Mouse (Mus musculus): ENCODE data around the gene Ybey. TPM values are rescaled to one million over a fixed set of nuclear protein-coding genes. Genes with fewer than 3 reads are reported as not detected.

Gene Ybey
- total and polyA plus RNA-seq, 3 experiments, result 3.0 to 5.2 (median 4.4) TPM

DNA sequence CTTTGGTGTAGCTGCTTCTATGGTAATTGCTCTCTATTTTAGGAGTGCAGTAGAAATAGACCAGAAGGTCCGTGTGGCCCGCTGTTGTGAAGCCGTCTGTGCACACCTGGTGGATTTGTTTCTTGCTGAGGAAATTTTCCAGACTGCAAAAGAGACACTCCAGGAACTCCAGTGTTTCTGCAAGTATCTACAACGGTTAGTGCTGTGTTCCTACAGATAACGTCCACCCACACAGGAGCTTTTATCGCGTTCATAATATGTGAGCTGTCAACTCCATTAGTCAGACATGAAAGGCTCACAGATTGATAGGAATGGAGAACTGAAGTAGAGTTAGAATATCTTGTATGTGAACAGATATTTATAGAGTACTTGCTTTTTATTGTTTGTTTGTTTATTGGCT is 27.5 kb upstream of the Ybey start:
- Histone ChIP-seq H3K4me2 (ENCODE audit: insufficient read depth, low read depth, poor library complexity, severe bottlenecking) (no peak overlapping the region), H3K27ac (ENCODE audit: insufficient read depth, low read depth) (no peak overlapping the region), H3K4me3 (replicated peaks in 1 of 3; ENCODE audit: low read depth in 2 of 3, low read length in 2 of 3, poor library complexity in 1 of 3) (no peak overlapping the region), H3K27me3 (replicated peaks) (no peaks in the 10 kb centered on the region), H3K79me2 (replicated peaks; ENCODE audit: control insufficient read depth, extremely low read depth, insufficient read depth, poor library complexity, severe bottlenecking) (no peaks in the 10 kb centered on the region), H3K9ac (ENCODE audit: insufficient read depth, low read depth) (no peak overlapping the region), H3K4me1 (ENCODE audit: control insufficient read depth in 1 of 2, insufficient read depth in 2 of 2) (no peaks in the 10 kb centered on the region), H3K36me3 (replicated peaks in 1 of 2; ENCODE audit: control insufficient read depth in 1 of 2, insufficient read depth in 1 of 2, low read length in 1 of 2) (peaks cover 63 to 89% of the 10 kb centered on the region in 2 experiments), H3K9me3 (replicated peaks; ENCODE audit: low read length) (no peaks in the 10 kb centered on the region)
- DNase-seq (ENCODE audit: extremely low read depth), result no peak
- TF ChIP-seq UBTF (IDR thresholded peaks at IDR 0.05; ENCODE audit: low read depth, low read length) (no peak), ZNF384 (IDR thresholded peaks at IDR 0.05; ENCODE audit: low read depth, low read length) (no peak), HCFC1 (IDR thresholded peaks at IDR 0.05; ENCODE audit: low read depth, low read length) (no peak), USF2 (conservative IDR thresholded peaks at IDR 0.05; ENCODE audit: low read depth, low read length) (no peak)
- dilution Hi-C loops (cut with MboI; ENCODE audit: extremely low pct_ligation_motif_present, extremely low pct_unique_long_range_greater_than_20kb, low sequenced_read_pairs) (no loop called here), in situ Hi-C loops (cut with MboI; ENCODE audit: low pct_ligation_motif_present, low pct_unique_long_range_greater_than_20kb, low sequenced_read_pairs) (no loop called here)

DNA sequence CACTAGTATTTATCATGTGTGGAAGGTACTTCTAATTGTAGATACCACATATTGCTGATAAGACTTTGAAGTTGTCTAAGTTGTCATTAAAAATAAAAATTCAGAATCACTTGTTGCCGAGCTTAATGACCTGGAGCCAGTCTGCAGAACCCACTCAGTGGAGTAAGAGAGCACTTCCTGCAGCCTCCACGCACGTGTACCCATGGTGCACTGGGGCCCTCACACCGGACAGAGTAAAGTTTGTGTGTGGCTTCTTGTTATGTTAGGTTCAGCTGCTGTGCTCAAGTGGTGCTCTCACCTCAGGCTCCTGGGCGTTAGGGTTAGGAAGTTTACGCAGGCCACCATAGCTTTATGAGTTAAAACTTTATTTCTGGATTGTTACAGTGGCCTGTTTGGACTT is 26.6 kb upstream of the Ybey start:
- H3K4me3 ChIP-seq (replicated peaks in 1 of 3; ENCODE audit: low read depth in 2 of 3, low read length in 2 of 3, poor library complexity in 1 of 3), result no peak overlapping the region
- no peaks in the 10 kb centered on the region for H3K27me3 ChIP-seq (replicated peaks)
- no peak overlapping the region for H3K4me2 ChIP-seq (ENCODE audit: insufficient read depth, low read depth, poor library complexity, severe bottlenecking)
- H3K79me2 ChIP-seq (replicated peaks; ENCODE audit: control insufficient read depth, extremely low read depth, insufficient read depth, poor library complexity, severe bottlenecking), result no peaks in the 10 kb centered on the region
- H3K36me3 ChIP-seq (replicated peaks in 1 of 2; ENCODE audit: control insufficient read depth in 1 of 2, insufficient read depth in 1 of 2, low read length in 1 of 2), result peaks cover 65 to 90% of the 10 kb centered on the region in 2 experiments
- DNase-seq (ENCODE audit: extremely low read depth), result no peak
- H3K27ac ChIP-seq (ENCODE audit: insufficient read depth, low read depth), result no peak overlapping the region
- dilution Hi-C loops (cut with MboI; ENCODE audit: extremely low pct_ligation_motif_present, extremely low pct_unique_long_range_greater_than_20kb, low sequenced_read_pairs) (no loop called here), in situ Hi-C loops (cut with MboI; ENCODE audit: low pct_ligation_motif_present, low pct_unique_long_range_greater_than_20kb, low sequenced_read_pairs) (no loop called here)
- H3K9ac ChIP-seq (ENCODE audit: insufficient read depth, low read depth), result no peak overlapping the region
- TF ChIP-seq TCF12 (IDR thresholded peaks at IDR 0.05; ENCODE audit: low read depth, low read length) (no peak), CTCF (conservative IDR thresholded peaks at IDR 0.05 in 1 of 2, IDR thresholded peaks at IDR 0.05 in 1 of 2; ENCODE audit: low read depth in 2 of 2, low read length in 2 of 2) (no peak), RCOR1 (conservative IDR thresholded peaks at IDR 0.05; ENCODE audit: low read depth, low read length) (no peak), BHLHE40 (IDR thresholded peaks at IDR 0.05; ENCODE audit: low read depth, low read length) (no peak), CHD1 (IDR thresholded peaks at IDR 0.05; ENCODE audit: low read depth, low read length) (no peak), SMC3 (IDR thresholded peaks at IDR 0.05; ENCODE audit: low read depth, low read length) (no peak), GABPA (IDR thresholded peaks at IDR 0.05; ENCODE audit: insufficient replicate concordance, low read depth, low read length) (no peak)
- no peaks in the 10 kb centered on the region for H3K9me3 ChIP-seq (replicated peaks; ENCODE audit: low read length)
- no peaks in the 10 kb centered on the region for H3K4me1 ChIP-seq (ENCODE audit: control insufficient read depth in 1 of 2, insufficient read depth in 2 of 2)

GRCm38 (mm10) chr10:76493527-76493926 is 24.6 kb upstream of the Ybey start:
- dilution Hi-C loops (cut with MboI; ENCODE audit: extremely low pct_ligation_motif_present, extremely low pct_unique_long_range_greater_than_20kb, low sequenced_read_pairs) (no loop called here), in situ Hi-C loops (cut with MboI; ENCODE audit: low pct_ligation_motif_present, low pct_unique_long_range_greater_than_20kb, low sequenced_read_pairs) (no loop called here)
- Histone ChIP-seq H3K4me3 (replicated peaks in 1 of 3; ENCODE audit: low read depth in 2 of 3, low read length in 2 of 3, poor library complexity in 1 of 3) (no peak overlapping the region), H3K4me2 (ENCODE audit: insufficient read depth, low read depth, poor library complexity, severe bottlenecking) (no peak overlapping the region), H3K27ac (ENCODE audit: insufficient read depth, low read depth) (no peak overlapping the region), H3K9ac (ENCODE audit: insufficient read depth, low read depth) (no peak overlapping the region), H3K27me3 (replicated peaks) (no peaks in the 10 kb centered on the region), H3K79me2 (replicated peaks; ENCODE audit: control insufficient read depth, extremely low read depth, insufficient read depth, poor library complexity, severe bottlenecking) (no peaks in the 10 kb centered on the region), H3K9me3 (replicated peaks; ENCODE audit: low read length) (no peaks in the 10 kb centered on the region), H3K4me1 (ENCODE audit: control insufficient read depth in 1 of 2, insufficient read depth in 2 of 2) (no peaks in the 10 kb centered on the region), H3K36me3 (replicated peaks in 1 of 2; ENCODE audit: control insufficient read depth in 1 of 2, insufficient read depth in 1 of 2, low read length in 1 of 2) (peaks cover 68 to 90% of the 10 kb centered on the region in 2 experiments)
- DNase-seq (ENCODE audit: extremely low read depth), result no peak
- TF ChIP-seq USF1 (IDR thresholded peaks at IDR 0.05; ENCODE audit: low read depth, low read length) (no peak), EP300 (IDR thresholded peaks at IDR 0.05; ENCODE audit: low read length) (no peak), ELF1 (IDR thresholded peaks at IDR 0.05; ENCODE audit: low read depth, low read length) (no peak), RAD21 (IDR thresholded peaks at IDR 0.05; ENCODE audit: low read depth, low read length) (no peak), NRF1 (IDR thresholded peaks at IDR 0.05; ENCODE audit: low read depth, low read length) (no peak), E2F4 (IDR thresholded peaks at IDR 0.05; ENCODE audit: insufficient replicate concordance, low read depth, low read length) (no peak), MYC (IDR thresholded peaks at IDR 0.05; ENCODE audit: low read depth, low read length) (no peak), ZKSCAN1 (IDR thresholded peaks at IDR 0.05; ENCODE audit: borderline replicate concordance, low read depth, low read length) (no peak), BHLHE40 (IDR thresholded peaks at IDR 0.05; ENCODE audit: low read depth, low read length) (no peak), MXI1 (IDR thresholded peaks at IDR 0.05; ENCODE audit: low read depth, low read length) (no peak)

Measured in CH12.LX (cell line).